Mouse (Mus musculus) cerebellum, postnatal 25 days (tissue): ENCODE measurements at regions not wholly inside any gene's neighbourhood (a gene's known extent, or its start where the extent isn't known, plus 50 kb on each side); places are given as distances from the start of the nearest gene placed in this dataset.
A peak's percentile ranks its signal among the peaks of the same experiment; 100 is the strongest.
"Not testable (repeated sequence)": the region's sequence is repeated elsewhere in the genome, so short reads cannot be mapped to it uniquely, and the experiment has no call there.

ENCODE experiments used
- DNase-seq, 2 experiments: peaks; one replicate each; pipeline ENCODE4 v3.0.0; 2021; ENCODE audit warnings: mixed read lengths in 2 of 2

DNA sequence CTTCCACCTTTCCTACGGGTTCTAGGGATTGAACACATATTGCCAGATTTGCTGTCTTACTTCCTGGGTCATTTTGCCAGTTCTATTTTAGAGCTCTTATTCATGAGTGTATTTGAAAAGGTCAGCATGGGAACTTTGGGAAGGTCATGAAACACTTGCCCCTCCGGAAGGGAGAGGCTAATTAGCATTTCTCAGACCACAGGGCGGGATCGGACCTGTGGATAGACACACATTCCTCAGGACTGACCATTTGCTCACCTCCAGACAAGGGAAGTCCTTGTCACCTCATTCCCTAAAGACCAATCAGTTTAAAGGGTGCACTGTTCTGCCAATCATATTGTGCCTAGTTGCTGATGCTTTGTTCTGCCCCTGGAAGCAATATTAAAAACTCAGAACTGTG is 146.1 kb upstream of the Arhgap18 start:
- DNase-seq = not testable (repeated sequence)

DNA sequence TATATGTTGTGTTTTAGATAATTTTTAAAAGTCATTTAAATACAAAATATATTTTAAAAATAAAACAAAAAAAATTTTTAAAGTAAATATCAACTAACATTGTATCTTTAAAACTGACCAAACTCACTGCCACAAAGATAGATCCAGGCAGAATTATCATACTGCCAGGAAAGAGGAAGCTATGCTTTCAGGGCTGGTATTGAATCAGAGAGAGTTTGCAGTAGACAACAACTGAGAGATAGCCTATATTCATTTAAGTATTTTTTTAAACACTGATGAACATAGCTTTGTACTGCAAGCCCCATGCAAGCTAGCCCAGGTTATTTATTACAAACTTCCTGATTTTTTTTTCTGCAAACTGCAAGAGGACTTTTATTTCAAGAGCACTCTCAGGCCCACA is 142.0 kb upstream of the Arhgap18 start:
- DNase-seq = no peak

GRCm38 (mm10) chr10:26630196-26630760 is 122.9 kb upstream of the Arhgap18 start:
- no peak for DNase-seq

DNA sequence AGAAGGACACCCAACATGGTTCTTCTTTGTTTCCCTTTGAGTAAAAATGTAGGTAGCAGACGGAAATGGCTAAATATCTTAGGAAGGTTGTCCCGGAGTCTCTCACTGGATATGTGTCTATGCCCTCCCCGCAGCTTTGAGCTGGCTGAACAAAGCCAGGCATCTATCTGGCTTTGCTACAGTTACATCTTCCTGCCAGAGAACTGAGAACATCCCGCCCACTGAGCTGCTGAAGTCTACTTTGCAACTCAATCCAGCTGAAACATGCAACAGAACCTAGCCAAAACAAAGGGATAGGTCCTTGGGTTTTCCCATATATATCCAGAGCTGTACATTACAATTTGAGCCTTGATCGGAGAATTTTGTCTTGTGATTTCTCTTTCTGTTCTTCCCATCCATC is 121.0 kb upstream of the Arhgap18 start:
- DNase-seq = no peak

GRCm38 (mm10) chr10:26637459-26637858 is 115.8 kb upstream of the Arhgap18 start:
- no peak for DNase-seq

DNA sequence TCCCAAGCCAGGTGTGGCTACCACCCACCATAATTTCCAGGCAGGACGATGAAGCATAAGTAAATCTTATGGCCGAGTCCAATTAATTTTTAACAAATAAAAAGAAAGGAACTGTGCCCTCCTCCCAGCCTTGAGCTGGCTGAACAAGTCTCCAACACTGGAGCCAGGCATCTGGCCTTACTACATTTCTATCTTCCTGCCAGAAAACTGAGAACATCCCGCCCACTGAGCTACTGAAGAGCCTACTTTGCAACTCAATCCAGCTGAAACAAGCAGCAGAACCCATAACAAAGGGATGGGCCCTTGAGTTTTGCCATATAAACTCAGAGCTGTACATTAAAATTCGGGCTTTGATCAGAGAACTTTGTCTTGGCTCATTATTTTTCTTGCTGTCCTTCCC is 115.2 kb upstream of the Arhgap18 start:
- DNase-seq = no peak

DNA sequence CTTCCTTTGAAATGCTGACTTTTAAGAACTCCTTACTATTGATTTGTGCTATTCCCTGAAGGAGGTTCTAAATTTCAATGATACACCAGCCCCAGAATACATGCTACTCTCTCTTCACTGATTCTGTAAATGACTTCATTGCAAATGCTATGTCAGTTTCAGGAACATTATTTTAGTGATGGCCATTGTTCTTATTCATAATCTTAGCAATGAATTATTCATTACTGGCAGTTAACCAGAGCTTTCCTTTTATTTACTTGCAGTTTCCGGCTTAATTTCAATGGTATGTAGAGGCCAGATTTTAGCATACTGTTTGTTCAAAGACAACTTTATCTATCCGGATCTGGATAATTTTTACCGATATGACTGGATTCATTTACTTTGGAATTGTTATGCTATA is 114.1 kb upstream of the Arhgap18 start:
- DNase-seq = no peak

DNA sequence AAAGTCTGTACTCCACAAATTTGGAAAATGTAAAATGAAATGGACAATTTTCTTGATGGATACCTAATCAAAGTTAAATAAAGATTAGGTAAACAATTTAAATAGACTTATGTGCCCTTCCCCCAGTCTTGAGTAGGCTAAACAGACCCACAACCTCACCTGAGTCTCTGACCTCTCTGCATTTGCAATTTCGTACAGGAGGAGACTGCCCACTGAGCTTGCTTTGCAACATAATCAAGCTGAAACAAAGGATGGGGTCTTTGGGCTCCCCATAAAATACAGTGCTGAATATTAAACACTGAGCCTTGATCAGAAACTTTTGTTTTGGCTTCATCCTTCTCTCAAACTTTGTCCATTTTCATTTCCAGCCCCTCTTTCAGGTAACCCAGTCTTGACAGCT is 100.1 kb upstream of the Arhgap18 start:
- DNase-seq = no peak

- DNase-seq = no peak
Observed at GRCm38 (mm10) chr10:26664270-26664669, 89.0 kb upstream of the Arhgap18 start.

DNA sequence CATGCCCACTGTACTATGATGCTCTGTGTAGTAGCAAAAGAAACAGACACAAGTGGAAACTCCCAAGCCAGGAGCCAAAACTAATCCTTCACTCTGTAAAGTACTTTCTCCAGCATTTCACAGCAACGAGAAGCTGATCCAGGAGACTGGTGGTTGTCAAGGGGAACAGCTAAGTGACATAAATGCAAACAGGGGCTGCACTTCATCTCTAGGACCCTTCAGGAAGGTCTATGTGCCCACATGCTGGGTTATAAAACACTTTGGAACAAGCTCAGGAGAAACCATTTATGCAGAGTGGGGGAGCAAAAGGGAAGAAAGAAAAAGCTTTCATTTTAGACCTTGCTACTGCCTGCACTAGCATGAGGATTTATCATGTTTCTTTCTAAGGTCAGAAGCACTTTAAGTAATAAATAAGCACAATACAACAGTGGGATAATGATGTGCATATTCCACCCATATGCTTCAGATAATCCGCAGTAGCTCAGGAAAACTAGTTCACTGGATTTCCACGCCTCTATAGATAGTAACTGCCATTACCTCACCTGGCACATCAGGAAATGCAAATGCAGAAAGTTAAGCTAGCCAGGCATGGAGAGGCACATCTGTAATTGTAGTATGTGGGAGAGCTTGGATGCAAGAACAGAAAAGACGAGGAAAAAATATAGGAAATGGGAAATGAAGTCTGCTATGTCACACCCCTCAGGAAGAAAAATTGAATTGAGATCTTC is 73.6 kb upstream of the Arhgap18 start:
- DNase-seq = no peak

DNA sequence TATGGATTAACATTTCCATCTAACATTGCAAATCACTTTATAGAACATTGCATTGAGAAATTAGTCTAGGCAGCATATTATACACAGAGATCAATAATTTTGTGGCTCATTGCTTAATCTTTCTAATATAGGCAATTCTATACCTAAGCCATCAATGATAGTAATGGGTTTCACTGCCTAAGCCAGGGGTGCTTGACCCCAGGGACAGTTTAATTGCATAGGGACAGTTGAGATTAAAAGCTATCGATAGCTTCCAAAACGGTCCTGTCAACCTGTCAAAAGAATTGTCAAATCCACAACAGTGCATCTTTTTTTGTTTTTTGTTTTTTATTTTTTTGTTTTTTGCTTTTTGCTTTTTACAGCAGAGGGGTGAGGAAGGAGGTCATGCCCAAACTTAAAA is 58.5 kb upstream of the Arhgap18 start:
- DNase-seq = no peak

GRCm38 (mm10) chr10:26695212-26695933 is 57.8 kb upstream of the Arhgap18 start:
- peak; percentile 3 to 14 for DNase-seq
